Mouse (Mus musculus) megakaryocyte-erythroid progenitor cell, adult 5-6 weeks (primary cell): Measurements from ENCODE around the gene Fbxo47. TPM values are rescaled to one million over a fixed set of nuclear protein-coding genes. Genes with fewer than 3 reads are reported as not detected.

Experiments
- ATAC-seq: replicated peaks from 2 replicates; pipeline ENCODE4 v1.8.0; 2016; ENCODE audit warnings: mild to moderate bottlenecking, inconsistent platforms; ENCODE audit not compliant: severe bottlenecking, poor library complexity, low FRiP score, low TSS enrichment
- total RNA-seq, 2 experiments: library from RNA; stranded (forward) in 1 of 2; stranded (reverse) in 1 of 2; fragments of 200-1000, 215-1000 nt in 1 of 2; fragments of >200 nt in 1 of 2; fragmentation: Nextera tagmentation in 1 of 2; gene quantifications; 2 replicates each; pipeline ENCODE4 v1.2.3; 2014 to 2017

Gene Fbxo47
- total RNA-seq, 2 experiments from 2014 or later, result 0.56 to 3.2 TPM

DNA sequence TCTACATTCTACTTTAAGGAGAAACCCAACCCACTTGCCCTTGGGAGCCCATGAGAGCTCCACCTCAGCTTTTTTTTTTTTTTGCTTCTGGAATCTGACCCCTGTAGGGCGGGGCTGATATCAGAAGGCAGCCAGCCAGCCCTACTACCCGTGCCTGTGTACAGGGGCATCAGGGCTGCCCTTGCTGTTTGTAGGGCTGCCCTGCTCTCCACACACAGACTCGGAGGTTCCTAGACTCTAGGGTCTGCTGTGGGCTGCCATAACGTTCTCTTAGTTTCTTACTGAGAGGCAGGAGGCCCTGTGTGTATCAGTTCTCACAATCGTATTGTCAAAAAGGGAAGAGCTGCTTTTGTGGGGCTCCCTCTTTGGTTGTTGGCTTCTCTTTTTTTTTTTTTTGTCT is 66.6 kb downstream of the Fbxo47 start:
- peak; percentile 56; the same call in 1 of the 2 replicates for ATAC-seq

DNA sequence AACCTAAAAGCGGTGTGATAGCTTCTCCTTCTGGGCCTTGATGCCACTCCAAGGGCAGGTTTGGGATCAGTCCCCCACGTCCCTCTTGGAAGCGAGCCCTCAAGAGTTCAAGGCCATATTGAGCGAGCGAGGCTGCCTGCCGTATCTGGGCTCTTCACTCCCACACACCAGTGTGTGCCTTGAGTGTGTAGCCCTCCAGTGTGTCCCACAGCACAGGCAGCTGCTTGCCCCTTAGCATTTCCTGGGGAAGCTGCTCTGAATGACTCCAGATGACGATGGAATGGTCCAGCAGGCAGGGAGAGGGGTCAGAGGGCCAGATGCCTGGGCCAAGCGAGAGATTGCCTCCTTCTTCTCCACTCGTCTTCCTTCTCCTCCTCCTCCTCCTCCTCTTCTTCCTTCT is 67.0 kb downstream of the Fbxo47 start:
- no peak for ATAC-seq

DNA sequence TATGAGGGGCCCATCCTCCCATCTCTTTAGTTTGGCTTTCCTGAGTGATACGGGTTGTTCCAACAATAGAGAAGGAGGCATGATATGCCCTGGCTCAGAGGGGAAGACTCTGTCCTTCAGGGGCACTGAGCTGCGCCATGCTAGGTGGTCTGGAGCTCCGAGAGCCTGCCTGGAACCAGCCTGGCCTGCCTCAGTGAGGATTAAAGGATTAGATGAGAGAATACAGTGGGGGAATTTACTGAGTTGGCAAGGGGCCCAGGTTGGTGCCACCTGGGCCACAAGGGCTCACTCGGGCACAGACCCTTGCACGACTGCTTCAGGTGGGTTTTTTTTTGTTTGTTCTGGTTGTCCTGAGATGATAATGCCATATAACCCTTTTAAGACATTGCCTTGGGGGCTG is 67.8 kb downstream of the Fbxo47 start:
- ATAC-seq, result no peak

DNA sequence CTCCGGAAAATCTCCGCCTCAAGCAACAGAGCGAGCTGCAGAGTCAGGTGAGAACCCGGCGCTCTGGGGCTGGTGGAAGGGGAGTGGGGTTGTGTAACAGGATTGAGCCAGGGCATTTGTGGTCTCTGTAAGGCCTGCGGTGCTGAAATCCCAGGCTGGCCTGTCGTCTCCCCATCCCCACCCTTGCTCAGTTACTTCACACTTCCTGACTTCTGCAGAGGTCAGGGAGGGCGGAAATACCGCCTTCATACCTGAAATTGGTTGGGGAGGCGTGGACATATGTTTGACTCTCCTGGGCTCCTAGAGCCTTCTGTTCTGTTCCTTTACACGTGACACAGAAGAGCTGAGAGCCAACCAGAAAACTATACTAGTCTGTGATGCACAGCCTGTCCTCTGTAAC is 68.2 kb downstream of the Fbxo47 start:
- no peak for ATAC-seq

DNA sequence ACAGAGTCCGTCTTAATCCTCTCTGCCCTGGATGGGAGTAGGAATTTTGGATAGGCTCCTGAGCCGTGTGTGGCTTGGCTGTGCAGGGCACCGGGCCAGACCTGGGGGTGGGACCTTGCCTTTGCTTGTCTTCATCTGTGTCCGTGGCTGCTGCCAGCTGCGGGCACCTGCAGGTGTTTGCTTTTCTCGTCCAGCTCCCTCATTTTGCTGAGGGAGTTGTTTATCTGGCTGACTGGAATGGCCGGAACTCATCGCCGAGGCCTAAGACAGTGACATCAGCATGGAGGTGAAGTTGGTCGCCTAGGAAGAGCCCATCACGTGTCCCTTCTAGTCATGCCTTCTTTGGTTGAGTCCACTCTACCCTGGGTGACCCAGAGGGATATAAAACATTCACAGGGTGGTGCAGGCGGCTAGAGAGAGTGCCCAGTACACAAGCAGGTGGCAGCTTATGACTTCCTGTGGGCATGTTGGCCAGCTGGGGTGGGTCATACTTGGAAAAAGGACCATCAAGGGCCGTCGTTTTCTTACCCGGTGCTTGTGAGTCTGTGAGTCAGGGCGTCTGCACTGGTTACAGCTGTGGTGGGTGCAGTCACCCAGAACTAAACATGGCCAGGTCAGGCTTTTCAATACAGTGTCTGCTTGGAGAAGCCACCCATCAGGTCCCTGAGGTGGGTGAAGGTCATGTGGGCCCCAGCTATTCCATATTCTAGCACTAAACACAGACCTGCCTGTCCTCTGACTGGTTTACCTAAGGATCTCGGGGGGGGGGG is 70.0 kb downstream of the Fbxo47 start:
- ATAC-seq, result no peak

DNA sequence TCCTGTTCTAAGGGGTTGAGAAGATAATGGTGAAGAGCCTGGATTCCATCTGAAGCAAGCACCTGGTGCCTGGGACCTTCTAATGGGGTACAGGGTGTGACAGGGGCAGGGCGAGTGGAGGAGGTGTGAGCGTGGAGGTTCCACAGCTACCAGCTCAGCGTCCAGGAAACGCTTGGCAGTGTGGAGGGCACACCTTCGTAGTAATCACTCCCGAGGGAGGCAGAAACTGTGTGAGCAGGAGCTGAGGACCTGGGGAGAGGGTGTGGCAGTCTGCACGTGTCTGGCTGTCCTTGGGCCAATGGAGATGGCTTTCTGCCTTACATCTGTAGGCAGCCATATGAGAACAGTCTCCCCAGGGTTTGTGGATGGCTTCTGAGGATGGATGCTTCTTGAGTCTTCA is 70.9 kb downstream of the Fbxo47 start:
- ATAC-seq, result no peak

DNA sequence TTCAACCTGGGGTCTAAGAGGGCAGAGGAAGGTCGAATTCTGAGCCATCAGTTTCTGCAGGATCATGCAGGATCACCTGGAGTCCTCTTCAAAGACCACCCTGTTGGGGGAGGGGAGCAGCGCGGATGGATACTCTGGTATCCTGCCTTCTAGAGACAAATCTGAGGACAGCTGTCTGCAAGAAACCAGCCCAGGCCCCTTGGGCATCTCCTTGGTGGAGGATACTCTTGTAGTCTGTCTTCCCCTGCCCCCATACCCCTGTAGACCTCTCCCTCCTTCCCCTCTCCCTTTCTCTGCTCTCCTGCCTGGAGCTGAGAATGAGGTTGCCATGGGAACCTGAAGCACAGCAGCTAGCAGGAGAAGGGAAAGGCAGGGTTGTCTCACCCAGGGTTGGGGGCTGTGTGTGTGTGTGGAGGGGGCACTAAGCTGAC is 71.4 kb downstream of the Fbxo47 start:
- no peak for ATAC-seq

DNA sequence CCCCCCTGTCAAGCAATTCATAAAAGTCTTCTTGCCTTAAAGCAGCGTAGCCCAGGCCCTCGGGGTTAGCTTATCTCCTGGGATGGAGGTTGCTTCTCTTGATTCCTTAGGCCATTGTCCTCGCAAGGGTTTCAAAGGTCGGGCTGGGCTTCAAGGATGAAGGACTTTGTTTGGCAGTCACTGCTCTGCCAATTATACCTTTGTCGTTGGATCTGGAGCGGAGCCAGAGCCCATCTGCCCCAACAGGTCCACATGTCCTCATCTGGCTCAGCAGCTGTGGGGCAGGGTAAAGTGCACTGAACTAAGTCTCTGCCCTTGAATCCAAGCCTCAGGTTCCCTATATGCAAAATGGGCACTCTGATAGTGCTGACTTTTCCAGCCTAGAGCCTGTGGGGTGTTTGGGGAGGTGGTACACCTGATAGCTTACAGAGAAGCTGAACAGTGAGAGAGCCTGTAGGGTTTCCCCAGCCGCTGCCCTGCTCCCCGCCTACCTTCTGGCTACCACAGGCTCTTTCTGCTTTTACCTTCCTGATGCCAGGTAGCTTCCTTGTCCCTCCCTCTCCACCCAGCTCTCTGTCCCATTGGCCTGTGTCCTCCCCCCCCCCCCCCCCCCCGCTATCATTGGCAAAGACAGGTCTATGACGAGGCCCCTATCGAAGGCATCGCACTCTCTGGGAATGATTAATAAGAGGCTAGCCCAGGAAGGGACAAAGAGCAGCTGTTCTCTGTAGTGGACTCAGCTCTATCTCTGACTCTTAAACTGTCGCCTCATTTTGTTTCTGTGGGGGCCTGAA is 72.2 kb downstream of the Fbxo47 start:
- ATAC-seq, result no peak

DNA sequence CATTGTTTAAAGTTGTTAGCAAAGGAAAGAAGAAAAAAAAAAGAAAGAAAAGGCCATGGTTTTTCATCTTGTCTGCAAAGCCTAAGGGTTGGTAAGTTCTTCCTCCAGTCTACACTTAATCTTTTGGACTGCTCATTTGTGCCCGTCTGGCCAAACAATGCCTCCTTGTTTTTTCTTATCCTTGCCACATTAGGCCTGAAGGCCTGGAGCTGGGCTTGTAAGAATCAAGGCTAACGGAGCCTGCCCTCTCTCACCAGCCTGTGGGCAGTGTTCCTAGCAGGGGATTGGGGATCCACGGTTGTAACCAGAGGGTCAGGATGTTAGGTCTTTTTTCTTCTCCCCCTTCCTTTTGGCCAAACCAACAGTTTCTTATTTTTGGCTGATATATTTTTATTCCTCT is 73.0 kb downstream of the Fbxo47 start:
- no peak for ATAC-seq

DNA sequence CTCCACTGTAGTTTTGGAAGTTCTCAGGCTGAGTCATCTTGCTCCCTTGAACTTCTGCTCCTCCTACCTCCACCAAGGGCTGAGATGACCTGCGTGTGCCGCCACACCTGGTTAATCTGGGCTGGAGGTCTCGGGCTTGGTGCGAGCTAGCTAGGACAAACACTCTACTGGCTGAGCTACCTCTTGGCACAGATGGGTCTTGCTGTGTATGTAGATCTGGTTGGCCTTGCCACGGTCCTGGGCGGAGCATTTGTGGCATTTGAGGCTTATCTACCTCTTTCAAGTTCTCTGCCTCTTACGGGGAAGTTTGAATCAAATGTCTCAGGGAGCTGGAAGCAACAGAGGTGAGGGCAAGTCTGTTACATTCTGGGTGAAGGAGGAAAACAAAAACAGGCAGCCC is 73.6 kb downstream of the Fbxo47 start:
- ATAC-seq, result peak; percentile 53

DNA sequence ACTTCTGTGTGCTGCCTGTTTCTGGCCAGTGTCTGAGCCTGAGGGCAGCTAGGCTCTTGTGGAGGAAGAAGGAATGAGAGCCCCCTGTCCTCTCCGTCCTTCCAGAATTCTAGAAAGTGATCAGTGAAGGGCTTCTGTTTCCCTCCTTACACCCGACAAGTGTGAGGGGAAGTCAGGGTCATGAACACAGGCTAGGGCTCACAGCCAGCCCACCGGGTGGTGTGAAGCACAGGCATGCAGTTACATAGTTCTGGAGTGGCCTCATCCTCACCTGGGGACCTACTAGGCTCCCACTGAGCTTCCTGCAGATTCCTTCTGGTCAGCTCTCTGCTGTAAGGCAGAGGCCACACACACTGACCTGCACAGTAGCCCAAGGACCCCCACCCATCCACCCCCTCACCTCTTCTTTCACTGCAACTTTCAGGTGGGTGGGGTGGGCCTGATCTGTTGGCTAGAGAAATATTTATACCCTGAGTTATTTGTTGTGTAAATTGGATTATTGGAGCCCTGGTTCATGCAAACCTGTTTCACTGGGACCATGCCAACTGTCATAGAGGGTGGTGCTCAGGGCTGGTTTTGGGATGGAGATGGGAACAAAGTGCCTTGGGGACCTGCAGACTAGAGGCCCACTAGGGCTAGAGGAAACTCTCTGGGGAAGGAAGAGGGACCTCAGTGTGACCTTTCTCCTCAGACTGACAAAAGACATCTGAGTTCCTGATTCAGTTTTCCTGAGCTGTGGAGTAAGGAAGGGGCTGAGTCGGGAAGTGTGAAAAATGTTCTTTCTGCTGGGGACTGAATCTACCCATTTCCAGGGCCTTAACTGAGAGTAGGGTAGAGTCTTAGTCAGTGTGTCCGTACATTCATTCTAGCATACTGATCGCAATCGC is 74.5 kb downstream of the Fbxo47 start:
- ATAC-seq, result no peak

DNA sequence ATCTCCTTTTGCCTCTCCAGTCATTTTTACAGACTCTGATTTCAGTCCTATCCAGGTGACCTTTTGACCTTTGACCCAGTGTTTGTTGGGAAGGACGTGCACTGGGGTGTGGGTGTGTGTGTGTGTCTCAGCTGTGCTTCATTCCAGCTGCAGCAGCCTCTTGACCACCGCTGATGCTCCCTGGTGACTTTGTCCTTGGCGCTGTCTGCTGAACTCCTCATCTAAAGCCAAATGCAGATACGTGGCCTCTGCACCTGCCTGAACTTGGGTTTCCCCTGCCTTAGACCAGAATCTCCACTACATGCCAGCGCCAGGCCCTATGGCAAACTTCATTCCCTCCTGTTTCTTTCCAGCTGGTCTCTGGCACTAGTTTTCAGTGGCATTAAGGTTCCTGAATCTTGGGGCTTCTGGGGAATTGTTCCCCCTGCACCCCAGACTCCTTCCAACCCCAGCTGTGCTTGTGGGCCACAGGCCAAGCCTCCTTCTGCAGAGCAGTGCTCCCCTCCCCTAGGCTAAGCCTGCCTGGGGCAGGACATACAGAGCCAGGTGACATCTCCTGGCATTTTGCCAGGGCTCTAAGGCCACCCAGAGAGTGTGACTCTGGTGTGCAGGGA is 75.2 kb downstream of the Fbxo47 start:
- ATAC-seq, result no peak

DNA sequence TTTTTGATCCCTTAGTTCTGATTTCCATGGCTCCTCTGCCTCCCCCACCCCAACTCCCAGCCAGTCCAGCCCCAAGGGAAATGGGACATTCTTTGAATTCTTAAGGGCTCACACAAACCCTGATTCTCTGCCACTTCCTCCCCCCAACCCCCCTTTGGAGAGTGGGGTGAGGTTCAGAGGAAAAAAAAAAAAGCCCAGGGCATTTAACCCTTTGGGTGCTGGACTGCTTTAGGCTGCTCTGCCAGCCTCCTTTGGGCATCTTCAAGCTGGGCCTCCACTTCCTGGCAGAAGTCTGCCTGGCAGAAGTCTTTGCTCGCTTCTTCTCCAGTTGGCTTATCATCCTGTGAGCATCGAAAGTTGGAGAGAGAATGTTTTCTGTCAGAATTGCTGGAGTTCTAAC is 75.9 kb downstream of the Fbxo47 start:
- no peak for ATAC-seq

DNA sequence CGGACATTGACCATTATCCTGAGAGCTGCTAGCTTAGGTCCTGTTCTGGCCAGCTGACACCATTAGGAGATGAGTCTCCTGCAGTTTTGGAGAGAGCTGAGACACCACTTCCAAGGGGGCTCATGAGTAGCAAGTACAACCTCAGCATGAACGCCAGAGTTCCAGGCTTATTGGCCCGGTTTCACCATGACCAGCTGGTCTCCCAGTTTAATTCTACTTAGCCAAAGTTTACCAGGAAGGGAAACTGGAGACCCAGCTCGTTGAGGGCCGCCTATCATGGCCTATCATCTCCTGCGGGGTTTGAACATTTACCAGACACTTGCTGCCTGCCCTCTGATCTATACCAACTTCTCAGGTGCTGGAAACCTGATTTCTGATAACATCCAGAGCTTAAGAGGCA is 76.3 kb downstream of the Fbxo47 start:
- ATAC-seq, result no peak

DNA sequence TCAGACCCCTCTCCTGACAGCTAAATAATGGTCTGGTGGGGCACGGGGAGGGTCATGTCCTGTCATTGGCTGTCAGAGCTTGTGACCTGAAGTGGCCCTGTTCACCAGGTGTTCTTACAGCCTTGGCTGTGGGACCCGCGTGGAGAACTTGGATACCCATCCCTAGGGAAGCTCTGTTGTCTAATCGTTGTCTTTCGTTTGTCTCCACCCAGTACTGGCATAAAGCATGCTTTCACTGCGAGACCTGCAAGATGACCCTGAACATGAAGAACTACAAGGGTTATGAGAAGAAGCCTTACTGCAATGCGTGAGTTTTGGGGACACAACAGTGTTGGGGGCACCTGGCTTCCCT is 77.4 kb downstream of the Fbxo47 start:
- ATAC-seq, result no peak

DNA sequence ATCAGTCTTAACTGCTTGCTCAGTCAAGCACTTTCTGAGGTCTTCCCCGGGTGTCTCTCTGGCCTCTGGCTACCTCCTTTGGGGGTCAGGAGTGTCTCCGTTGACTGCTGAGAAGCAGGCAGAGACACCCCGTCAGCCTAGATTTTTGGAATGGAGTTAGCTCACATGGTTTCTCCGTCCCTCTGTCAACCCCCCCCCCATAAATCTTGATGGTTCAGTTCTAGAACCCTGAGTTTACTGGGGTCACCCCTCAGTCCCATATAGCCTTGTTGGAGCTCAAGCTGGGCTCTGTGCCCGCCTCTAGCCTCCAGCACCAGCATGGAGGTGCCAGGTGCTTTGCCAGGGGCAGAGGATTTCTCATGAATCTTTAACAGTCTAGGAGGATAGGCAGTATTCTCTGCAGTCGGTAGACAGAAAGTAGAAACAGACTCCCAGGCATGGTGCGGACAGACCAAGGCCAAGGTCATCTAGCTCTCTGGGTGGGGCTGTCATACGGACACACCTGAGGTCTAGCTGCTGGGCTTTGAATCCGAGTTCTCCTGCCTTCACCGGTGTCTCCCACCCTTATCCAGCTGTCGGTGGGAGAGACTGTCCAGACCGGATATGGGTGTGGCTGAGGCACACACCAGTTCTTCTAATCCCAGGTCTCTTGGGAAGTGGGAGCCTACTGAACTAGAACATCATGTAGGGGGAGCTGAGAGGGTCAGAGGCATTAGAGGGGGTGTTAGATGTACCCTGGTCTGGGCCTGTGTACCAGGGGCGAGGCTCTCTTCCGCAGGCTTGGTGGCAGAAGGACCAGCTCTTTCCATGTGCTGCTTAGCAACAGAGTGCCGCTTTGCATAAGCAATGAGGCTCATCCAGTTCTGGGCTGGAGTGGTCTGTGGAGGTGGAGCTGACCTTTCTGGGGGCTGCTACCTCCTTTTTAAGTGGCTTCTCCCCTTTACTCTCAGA is 78.0 kb downstream of the Fbxo47 start:
- no peak for ATAC-seq

DNA sequence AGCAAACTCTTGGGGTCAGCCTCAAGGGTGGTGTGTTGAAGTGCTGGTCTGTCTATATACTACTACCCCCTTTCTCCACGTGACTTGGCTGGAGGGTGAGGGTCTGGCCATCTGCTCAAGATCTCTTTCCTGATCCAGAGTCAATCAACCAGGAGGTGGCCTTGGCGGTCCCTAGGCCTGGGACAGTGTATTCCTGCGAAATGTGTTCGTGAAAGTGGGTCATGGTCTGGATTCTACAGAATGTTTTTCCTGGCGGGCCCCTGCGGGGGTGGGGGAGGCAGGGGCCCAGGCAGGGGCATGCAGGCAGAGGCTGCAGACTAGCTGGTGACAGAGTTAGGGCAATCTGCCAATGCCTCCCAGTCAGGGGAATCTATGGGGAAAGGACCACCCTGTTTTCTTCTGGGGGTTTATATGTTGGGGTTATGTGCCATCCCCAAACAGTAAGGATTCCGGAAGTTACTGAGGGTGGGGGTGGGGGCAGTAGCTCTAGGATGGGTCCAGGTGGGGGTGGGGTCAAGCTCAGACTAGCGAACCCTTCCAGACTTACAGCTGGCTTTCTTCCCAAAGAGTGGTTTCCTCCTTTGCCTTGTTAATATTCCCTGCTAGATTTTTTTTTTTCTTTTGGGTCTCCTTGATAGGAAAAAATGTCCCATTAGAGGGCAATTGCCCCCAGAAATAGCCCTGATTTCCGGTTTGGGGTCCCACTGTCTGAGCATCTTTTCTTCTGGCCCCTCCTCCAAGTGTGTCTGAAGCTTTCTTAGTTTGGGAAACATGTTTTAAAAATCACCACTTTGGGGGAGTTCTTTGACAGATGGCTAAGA is 78.9 kb downstream of the Fbxo47 start:
- no peak for ATAC-seq

DNA sequence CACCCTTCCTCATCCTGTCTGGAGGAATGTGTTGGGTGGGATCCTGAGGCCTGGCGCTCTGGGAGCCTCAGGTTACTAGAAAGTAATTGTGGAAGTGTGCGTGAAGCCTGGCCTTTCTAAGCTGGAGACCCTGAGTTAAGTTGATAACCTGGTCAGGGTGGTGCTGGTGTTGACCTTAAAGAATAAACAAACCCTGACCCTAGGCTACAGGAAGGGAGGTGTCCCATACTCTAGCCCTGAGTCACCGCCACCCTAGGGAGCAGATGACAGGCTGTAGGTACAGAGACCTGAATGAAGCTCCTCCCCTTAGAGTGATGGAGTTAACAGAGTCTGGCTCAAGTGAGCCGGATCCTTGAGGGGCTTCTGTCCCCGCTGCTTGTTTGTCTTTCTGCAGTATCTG is 80.1 kb downstream of the Fbxo47 start:
- no peak for ATAC-seq
